Mouse (Mus musculus): ENCODE measurements around the gene Gm5788. TPM values are rescaled to one million over a fixed set of nuclear protein-coding genes. Genes with fewer than 3 reads are reported as not detected.

The Gm5788 gene
- polyA plus RNA-seq (2012; rRNA removed): not detected in 2 replicates

DNA sequence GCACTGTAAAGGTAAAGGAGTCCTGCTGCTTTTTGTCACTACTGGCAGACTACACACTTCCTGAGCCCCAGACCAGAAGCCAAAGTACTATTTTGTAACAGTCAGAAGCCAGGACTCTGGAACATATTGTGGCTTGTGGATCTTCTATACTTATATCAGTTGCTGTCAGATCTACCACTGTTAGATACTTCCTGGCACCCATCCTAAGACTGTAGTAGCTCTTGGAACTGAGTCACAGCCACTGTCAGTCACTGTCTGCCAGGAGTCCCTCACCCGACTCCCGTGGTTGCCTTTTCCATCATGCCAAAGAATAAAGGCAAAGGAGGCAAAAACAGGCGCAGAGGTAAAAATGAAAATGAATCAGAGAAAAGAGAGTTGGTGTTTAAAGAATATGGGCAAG, at the start of gene Gm5788:
Gm5788 (plus strand) TSS at position 301 of the 400 bp plus-strand sequence.

DNA sequence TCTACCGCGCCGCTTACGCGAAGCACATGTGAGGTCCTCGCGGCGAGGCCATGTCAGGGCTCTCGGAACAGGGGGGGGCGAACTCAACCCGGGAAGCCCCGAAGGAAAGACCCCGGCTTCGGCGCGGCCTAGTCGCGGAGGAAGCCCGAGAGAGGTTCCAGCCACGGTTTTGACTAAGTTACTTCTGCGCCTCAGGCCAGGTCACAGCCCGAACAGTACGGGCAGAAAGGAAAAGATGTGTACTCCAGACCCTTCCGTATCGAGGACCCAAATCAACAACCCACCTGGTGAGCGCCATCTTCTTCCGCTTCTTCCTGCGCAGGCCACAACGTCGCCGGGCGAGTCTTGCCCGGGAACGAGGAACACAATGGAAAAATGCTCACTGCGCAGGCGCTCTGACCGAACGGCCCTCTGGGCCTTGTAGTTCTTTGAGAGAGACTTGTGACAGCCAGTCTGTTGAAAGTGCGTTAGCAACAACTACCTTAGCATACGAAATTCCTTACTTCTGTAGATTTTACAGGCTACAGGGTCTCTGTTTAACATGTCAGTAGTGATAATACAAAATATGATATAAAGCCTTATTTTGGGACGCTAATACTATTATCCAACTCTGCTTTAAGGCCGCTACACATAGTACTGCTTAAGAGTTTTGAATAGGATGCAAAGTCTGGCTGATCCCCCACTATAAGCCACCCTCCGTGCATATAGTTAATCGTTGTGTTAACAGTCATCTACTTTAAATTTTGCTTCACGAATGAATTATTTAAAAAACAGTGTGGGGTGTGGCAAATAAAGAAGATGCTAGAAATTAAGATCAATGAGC, 22.3 kb upstream of the Gm5788 start, which contains the start of gene Snw1:
Snw1 (minus strand) TSS at position 311 of the 823 bp plus-strand sequence.

DNA sequence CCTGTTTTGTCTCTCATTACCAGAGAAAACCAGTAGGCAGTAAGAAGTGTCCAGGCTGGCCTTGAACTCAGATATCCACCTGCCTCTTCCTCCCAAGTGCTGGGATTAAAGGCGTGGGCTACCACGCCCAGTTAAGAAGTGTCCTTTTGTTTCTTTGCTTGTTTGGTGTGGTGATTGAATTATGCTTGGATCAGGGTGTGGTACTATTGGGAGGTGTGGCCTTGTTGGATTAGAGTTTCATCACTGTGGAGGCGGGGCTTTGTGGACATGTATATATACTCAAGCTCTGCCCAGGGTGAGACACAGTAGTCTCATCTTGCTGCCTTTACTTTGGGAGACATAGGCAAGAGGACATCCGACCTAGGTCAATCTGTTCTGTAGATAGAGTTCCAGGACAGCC, 19.5 kb downstream of the Gm5788 start, which contains the start of gene Gm8300:
Gm8300 (plus strand) TSS at position 301 of the 400 bp plus-strand sequence.

Other genes with a start within 250 kb of the Gm5788 start
- gene Vipas39, start 228.5 kb upstream of the Gm5788 start, polyA plus RNA-seq (2012; rRNA removed): 39.8 and 57.9 TPM in 2 replicates
- 212 and 268 TPM in 2 replicates for gene Ahsa1, start 228.2 kb upstream of the Gm5788 start, polyA plus RNA-seq (2012; rRNA removed)
- 0.80 and 2.1 TPM in 2 replicates for gene Ism2, start 195.0 kb upstream of the Gm5788 start, polyA plus RNA-seq (2012; rRNA removed)
- gene Sptlc2, start 106.4 kb upstream of the Gm5788 start, polyA plus RNA-seq (2012; rRNA removed): 36.3 and 37.8 TPM in 2 replicates
- 74.2 and 107 TPM in 2 replicates for gene Slirp, start 50.8 kb upstream of the Gm5788 start, polyA plus RNA-seq (2012; rRNA removed)
- 44.1 and 53.0 TPM in 2 replicates for gene Alkbh1, start 50.7 kb upstream of the Gm5788 start, polyA plus RNA-seq (2012; rRNA removed)
- gene Snw1, start 22.4 kb upstream of the Gm5788 start, polyA plus RNA-seq (2012; rRNA removed): 67.5 and 104 TPM in 2 replicates
- gene Gm8300, start 19.6 kb downstream of the Gm5788 start, polyA plus RNA-seq (2012; rRNA removed): not detected in 2 replicates
- not detected in 2 replicates for gene Oog1, start 108.0 kb downstream of the Gm5788 start, polyA plus RNA-seq (2012; rRNA removed)
- gene Gm4027, start 124.1 kb downstream of the Gm5788 start, polyA plus RNA-seq (2012; rRNA removed): not detected in 2 replicates
- not detected in 2 replicates for gene Gm16381, start 149.9 kb downstream of the Gm5788 start, polyA plus RNA-seq (2012; rRNA removed)